Mouse (Mus musculus) cerebellum, adult 2 months (tissue): ENCODE data around the gene 1700037H04Rik. TPM values are rescaled to one million over a fixed set of nuclear protein-coding genes. Genes with fewer than 3 reads are reported as not detected.

Experiments
- DNase-seq, 2 experiments: peaks; one replicate each; pipeline ENCODE4 v3.0.0; 2021
- H3K27ac ChIP-seq: fragments of 200-500 bp; 2 replicates; pipeline ENCODE4 v1.5.1; 2012; ENCODE audit warnings: low read length, control low read depth, inconsistent platforms; ENCODE audit not compliant: insufficient read depth
- H3K27me3 ChIP-seq: fragments of 200-500 bp; 2 replicates; pipeline ENCODE4 v1.6.1; 2012; ENCODE audit warnings: inconsistent platforms, mild to moderate bottlenecking, low read length, moderate library complexity; ENCODE audit not compliant: control insufficient read depth, insufficient read depth
- H3K4me1 ChIP-seq: fragments of 200-500 bp; 2 replicates; pipeline ENCODE4 v1.6.1; 2011; ENCODE audit warnings: low read length; ENCODE audit not compliant: control insufficient read depth, insufficient read depth
- H3K4me3 ChIP-seq: fragments of 200-500 bp; replicated peaks from 2 replicates; pipeline ENCODE3; 2011; ENCODE audit warnings: mild to moderate bottlenecking, low read depth, low read length, control low read depth; ENCODE audit not compliant: insufficient read depth
- CTCF ChIP-seq: fragments of 200-500 bp; IDR thresholded peaks from 2 replicates; pipeline ENCODE4 v1.5.1; 2011; ENCODE audit warnings: low read depth, mild to moderate bottlenecking, control low read depth, low read length, moderate library complexity, borderline replicate concordance; ENCODE audit not compliant: insufficient read depth
- POLR2A ChIP-seq: fragments of 200-500 bp; IDR thresholded peaks from 2 replicates; pipeline ENCODE4 v1.6.1; 2011; ENCODE audit warnings: low read length, control low read depth, borderline replicate concordance; ENCODE audit not compliant: insufficient read depth
- WGBS: fragments of 180-500 bp; shearing (Covaris S2); methylation state at CpG from one replicate; pipeline ENCODE4 v1.1.7; 2018; 5-methylcytosine and 5-hydroxymethylcytosine counted together
- polyA plus RNA-seq: library from polyadenylated mRNA; depleted of rRNA; stranded (reverse); fragments of >200 nt; gene quantifications from 2 replicates; pipeline ENCODE4 v1.2.3, GENCODE M21; 2012

The 1700037H04Rik gene
- polyA plus RNA-seq, 1 experiment = 143 TPM

DNA sequence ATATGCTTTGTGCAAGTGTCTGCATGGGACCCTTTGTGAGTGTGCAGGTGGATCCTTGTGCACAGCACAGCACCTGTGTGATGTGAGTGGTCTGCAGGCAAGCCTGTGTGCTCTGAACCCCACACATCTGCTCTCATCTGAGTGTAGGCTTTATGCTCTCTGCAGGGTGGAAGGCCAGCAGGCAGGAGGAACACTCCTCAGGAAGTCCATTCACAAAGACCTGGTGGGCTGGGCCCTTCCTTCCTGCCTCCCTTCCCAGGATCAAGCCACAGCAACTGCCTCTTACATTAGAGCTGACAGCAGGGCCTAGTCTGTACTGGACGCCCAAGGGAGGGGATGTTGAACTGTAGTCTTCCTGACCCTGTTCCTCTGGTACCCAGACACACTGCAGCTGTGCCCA lies 25.5 kb downstream of the 1700037H04Rik start:
- DNase-seq = no peak
- 47% methylated on average over 1 of the region's 1 CpGs for WGBS
- Histone ChIP-seq H3K4me3 (no peak overlapping the region), H3K27ac (no peak overlapping the region), H3K27me3 (no peaks in the 10 kb centered on the region), H3K4me1 (no peaks in the 10 kb centered on the region)
- no peak for TF ChIP-seq POLR2A
- no peak for TF ChIP-seq CTCF

DNA sequence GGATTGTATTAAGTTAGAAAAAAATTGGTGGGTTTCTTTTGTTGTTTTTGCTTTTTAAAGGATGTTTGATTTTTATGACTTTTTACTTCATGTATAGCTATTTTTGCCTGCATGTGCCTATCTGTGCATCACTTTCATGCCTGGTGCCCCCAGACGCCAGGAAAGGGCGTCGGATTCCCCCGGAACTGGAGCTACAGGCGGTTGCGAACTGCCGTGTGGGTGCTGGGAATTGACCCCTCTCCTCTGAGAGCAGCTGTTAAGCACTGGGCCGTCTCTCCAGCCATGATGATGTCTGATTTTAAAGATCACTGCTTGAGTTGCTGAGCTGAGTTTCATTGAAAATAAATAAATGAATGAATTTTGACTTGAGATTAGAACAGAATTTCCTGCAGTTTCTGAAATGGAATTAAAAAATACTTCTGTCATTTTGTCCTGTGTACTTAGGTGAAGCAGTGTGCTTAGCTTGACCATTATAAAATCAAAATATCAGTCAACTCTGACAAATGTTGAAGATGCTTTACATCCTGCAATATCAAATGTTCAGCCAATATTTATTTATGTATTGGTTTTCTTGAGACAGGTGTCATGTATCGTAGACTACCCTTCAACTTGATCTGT lies 26.8 kb downstream of the 1700037H04Rik start, which contains the start of gene Gm11037:
TSS of gene Gm11037 (plus strand) at position 568 of the 618 bp plus-strand sequence.
- Histone ChIP-seq H3K4me3 (no peak within 1 kb of the TSS), H3K27ac (no peak within 1 kb of the TSS), H3K27me3 (no peaks in the 10 kb centered on the region), H3K4me1 (no peaks in the 10 kb centered on the region)
- no peak for DNase-seq
- WGBS = 79% methylated on average over 9 of the region's 9 CpGs
- no peak for TF ChIP-seq POLR2A

DNA sequence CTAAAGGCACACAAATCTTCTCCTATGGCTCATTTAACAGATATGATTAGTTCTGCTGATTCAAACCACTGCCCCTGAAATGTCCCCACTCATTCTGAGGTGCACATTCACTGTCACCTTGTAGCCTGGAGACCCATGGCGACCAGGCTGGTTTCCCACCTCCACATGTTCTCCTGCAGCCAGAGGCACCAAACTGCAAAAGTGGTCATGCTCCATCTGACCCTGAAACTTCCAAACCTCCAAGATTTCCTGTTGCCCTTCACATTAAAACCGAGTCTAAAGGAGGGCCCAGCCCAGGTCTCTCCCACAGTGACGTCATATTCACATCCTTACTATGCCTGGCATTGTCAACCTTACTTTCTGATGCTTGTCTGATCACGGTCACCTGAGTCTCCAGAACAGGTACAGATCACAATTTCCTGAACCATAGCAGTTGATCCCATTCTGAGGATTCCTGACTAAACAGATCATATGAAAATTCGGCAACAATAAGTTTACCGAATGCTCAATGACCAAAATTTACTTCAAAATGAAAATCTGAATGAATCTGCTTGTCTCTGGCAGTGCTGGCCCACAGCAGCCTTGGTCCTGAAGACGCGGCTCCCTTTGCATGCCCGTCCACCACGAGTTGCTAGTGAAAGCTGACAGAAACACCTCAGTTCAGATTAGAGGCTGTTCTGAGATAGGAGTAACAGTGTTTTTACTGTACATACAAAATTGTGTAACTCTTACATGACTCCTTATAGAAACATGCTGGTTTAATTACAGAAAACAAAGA lies 27.6 kb downstream of the 1700037H04Rik start:
- no peaks in the 10 kb centered on the region for H3K4me1 ChIP-seq
- TF ChIP-seq POLR2A (no peak), CTCF (no peak)
- no peak for DNase-seq
- H3K4me3 ChIP-seq = no peak overlapping the region
- H3K27me3 ChIP-seq = no peaks in the 10 kb centered on the region
- no peak overlapping the region for H3K27ac ChIP-seq
- WGBS = 81% methylated on average over 10 of the region's 10 CpGs

DNA sequence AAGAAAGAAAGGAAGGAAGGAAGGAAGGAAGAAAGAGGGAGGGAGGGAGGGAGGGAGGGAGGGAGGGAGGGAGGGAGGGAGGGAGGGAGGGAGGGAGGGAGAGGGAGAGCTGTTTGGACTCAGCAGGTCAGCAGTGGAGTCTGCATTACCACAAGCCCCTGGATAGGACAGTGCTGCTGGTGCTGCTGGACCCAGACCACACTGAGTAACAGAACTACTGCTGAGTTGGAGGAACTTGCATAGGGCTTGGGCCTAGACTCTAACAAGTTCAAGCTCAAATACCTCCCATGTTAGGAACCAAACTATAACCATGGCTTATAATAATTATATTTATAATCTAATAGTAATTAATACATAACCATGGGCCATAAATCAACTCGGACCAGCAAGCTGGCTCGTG lies 29.0 kb downstream of the 1700037H04Rik start:
- WGBS = 89% methylated on average over 2 of the region's 2 CpGs
- TF ChIP-seq POLR2A = no peak
- TF ChIP-seq CTCF = no peak
- no peaks in the 10 kb centered on the region for H3K4me1 ChIP-seq

DNA sequence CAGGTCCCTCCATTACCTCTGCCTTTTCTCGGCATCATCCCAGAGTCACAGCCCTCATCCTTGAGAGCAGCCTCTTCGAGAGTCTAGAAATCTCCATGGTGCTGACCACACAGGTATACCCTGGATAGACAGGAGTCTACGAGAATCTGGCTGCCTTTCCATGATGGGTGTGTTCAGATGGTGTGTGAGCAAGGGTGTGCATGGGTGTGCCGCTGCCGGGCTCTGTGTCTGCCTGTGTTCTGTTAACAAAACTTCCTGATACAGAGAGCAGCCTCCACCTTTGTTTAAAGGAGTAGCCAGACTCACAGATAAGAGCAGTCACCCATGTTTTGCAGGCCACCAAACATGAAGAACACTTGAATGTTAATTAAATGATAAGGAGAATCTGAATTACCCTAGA lies 30.0 kb downstream of the 1700037H04Rik start:
- Histone ChIP-seq H3K27me3 (no peaks in the 10 kb centered on the region), H3K4me1 (no peaks in the 10 kb centered on the region), H3K27ac (no peak overlapping the region), H3K4me3 (no peak overlapping the region)
- DNase-seq = no peak
- 80% methylated on average over 5 of the region's 5 CpGs for WGBS
- no peak for TF ChIP-seq POLR2A
- no peak for TF ChIP-seq CTCF

More for the DNA sequence above, 29.0 kb downstream of the 1700037H04Rik start:
- DNase-seq = no peak
- Histone ChIP-seq H3K27me3 (no peaks in the 10 kb centered on the region), H3K4me3 (no peak overlapping the region), H3K27ac (no peak overlapping the region)

DNA sequence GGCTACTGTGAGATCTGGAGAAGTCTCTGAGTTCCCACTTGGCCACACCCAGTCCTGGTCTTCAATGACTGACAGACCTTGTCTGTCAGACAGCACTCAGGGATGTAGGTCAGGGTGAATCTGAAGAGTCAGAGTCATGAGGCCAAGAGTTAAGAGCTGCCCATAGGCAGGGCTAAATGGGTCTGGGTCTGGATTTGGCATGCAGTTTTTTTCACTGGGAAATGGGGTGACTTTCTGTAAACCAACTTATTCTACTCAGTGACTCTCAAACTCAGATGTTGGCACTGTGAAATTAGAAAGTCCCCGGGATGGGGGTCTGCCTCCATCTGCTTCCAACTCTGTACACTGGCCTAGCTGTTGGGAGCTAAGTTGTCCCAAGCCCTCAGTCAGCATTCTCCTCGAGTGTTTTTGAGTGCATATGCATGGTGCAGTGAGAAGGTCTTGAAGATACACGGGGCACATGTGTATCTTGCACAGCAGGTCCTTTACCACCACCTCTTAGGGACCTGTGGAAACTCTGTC lies 31.2 kb downstream of the 1700037H04Rik start:
- DNase-seq = no peak
- Histone ChIP-seq H3K27ac (no peak overlapping the region), H3K4me1 (no peaks in the 10 kb centered on the region), H3K27me3 (no peaks in the 10 kb centered on the region), H3K4me3 (no peak overlapping the region)
- 68% methylated on average over 3 of the region's 3 CpGs for WGBS
- TF ChIP-seq CTCF = no peak
- TF ChIP-seq POLR2A = no peak

DNA sequence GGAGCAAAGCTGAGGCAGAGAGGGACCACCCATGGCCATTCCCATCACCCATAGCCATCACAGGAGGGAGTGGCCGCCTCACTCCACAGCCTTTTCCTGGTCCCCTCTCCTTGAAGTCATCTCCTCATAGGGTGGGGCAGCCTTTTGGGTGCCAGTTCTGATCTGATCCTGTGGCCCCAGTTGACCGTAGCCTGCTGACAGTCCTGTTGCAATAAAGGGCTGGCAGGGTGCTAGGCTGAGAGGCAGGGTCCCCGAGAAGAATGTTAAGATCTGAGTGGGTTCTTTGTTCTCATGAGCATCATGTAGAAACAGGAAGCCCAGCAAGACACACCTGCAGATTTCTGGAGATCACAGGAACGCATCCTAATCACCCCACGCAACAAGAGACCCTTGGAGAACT lies 31.7 kb downstream of the 1700037H04Rik start:
- H3K27ac ChIP-seq = no peak overlapping the region
- TF ChIP-seq CTCF (no peak), POLR2A (no peak)
- DNase-seq = no peak
- WGBS = 87% methylated on average over 5 of the region's 5 CpGs
- no peaks in the 10 kb centered on the region for H3K27me3 ChIP-seq
- no peak overlapping the region for H3K4me3 ChIP-seq
- no peaks in the 10 kb centered on the region for H3K4me1 ChIP-seq

DNA sequence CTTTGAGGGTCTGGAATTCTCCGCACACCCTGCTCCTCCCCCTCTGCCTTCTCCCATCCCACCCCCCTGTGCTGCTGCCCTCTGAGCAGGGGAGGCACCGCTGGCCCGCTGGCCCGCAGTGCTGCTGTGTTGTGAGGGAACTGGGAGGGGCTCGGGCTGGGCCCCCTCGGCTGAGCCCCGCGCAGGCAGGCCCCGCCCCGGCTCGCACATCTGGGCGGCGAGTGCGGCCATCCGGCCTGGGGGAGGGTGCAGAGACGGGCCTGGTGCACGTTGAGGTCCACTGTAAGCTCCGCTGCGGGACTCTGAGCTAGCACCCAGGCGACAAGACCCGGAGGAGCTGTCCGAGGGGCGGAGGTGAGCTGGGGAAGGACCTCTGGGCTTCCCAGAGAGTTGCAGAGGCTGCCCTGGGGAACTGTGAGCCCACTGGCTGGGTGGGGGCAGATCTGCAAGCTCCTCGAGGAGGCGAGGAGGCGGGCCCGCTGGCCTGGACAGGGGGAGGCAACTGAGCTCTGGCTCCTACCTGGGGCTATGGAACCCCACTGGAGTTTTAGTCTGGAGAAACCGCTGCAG lies 32.6 kb downstream of the 1700037H04Rik start, which contains the start of gene Hspa12b:
TSS of gene Hspa12b (plus strand) at position 120 of the 570 bp plus-strand sequence.
- no peak within 1 kb of the TSS for H3K27ac ChIP-seq
- no peak within 1 kb of the TSS for H3K4me3 ChIP-seq
- H3K4me1 ChIP-seq = no peaks in the 10 kb centered on the region
- H3K27me3 ChIP-seq = no peaks in the 10 kb centered on the region
- no peak for DNase-seq
- TF ChIP-seq POLR2A = no peak
- no peak for TF ChIP-seq CTCF
- WGBS = 5% methylated on average over 28 of the region's 28 CpGs
